Mouse (Mus musculus): ENCODE results near the gene Etv6. TPM values are rescaled to one million over a fixed set of nuclear protein-coding genes. Genes with fewer than 3 reads are reported as not detected.
A peak's percentile ranks its signal among the peaks of the same experiment; 100 is the strongest.

Gene Etv6
- polyA plus RNA-seq, 1 experiment from 2014 or later: 3.4 TPM

GRCm38 (mm10) chr6:134048965-134049364 lies 13.5 kb downstream of the Etv6 start:
- 90% methylated on average over 6 of the region's 6 CpGs for WGBS
- H3K27ac ChIP-seq (ENCODE audit: low read depth, low read length): no peak overlapping the region
- no peaks in the 10 kb centered on the region for H3K27me3 ChIP-seq (replicated peaks; ENCODE audit: control insufficient read depth, insufficient read depth, low read length)
- no peaks in the 10 kb centered on the region for H3K36me3 ChIP-seq (ENCODE audit: control insufficient read depth, insufficient read depth, low read length)
- H3K4me2 ChIP-seq (ENCODE audit: low read length): no peak overlapping the region
- peaks cover 6% of the 10 kb centered on the region for H3K4me1 ChIP-seq (ENCODE audit: control insufficient read depth, insufficient read depth, low read depth, low read length)
- H3K4me3 ChIP-seq (ENCODE audit: low read length): no peak overlapping the region
- no peaks in the 10 kb centered on the region for H3K9me3 ChIP-seq (ENCODE audit: control insufficient read depth, low read length)
- no peak for ATAC-seq
- no peak overlapping the region for H3K9ac ChIP-seq (ENCODE audit: low read depth, low read length)

GRCm38 (mm10) chr6:134050466-134050865 lies 15.0 kb downstream of the Etv6 start:
- Histone ChIP-seq H3K36me3 (ENCODE audit: control insufficient read depth, insufficient read depth, low read length) (no peaks in the 10 kb centered on the region), H3K9me3 (ENCODE audit: control insufficient read depth, low read length) (no peaks in the 10 kb centered on the region), H3K27me3 (replicated peaks; ENCODE audit: control insufficient read depth, insufficient read depth, low read length) (no peaks in the 10 kb centered on the region), H3K27ac (ENCODE audit: low read depth, low read length) (no peak overlapping the region), H3K9ac (ENCODE audit: low read depth, low read length) (no peak overlapping the region), H3K4me1 (ENCODE audit: control insufficient read depth, insufficient read depth, low read depth, low read length) (no peaks in the 10 kb centered on the region; the same call in none of the 2 replicates), H3K4me2 (ENCODE audit: low read length) (no peak overlapping the region), H3K4me3 (ENCODE audit: low read length) (no peak overlapping the region)
- ATAC-seq: no peak
- WGBS: 73% methylated on average over 8 of the region's 8 CpGs

- Histone ChIP-seq H3K27me3 (replicated peaks; ENCODE audit: control insufficient read depth, insufficient read depth, low read length) (no peaks in the 10 kb centered on the region), H3K9me3 (ENCODE audit: control insufficient read depth, low read length) (no peaks in the 10 kb centered on the region), H3K4me2 (ENCODE audit: low read length) (no peak overlapping the region), H3K4me3 (ENCODE audit: low read length) (no peak overlapping the region), H3K27ac (ENCODE audit: low read depth, low read length) (no peak overlapping the region), H3K4me1 (ENCODE audit: control insufficient read depth, insufficient read depth, low read depth, low read length) (no peaks in the 10 kb centered on the region; the same call in none of the 2 replicates), H3K9ac (ENCODE audit: low read depth, low read length) (no peak overlapping the region), H3K36me3 (ENCODE audit: control insufficient read depth, insufficient read depth, low read length) (no peaks in the 10 kb centered on the region)
- ATAC-seq: peak; percentile 46
- WGBS: 50% methylated on average over 7 of the region's 7 CpGs
Measured at GRCm38 (mm10) chr6:134051950-134052349, 16.4 kb downstream of the Etv6 start.

GRCm38 (mm10) chr6:134053146-134053545 lies 17.6 kb downstream of the Etv6 start:
- no peak overlapping the region for H3K9ac ChIP-seq (ENCODE audit: low read depth, low read length)
- no peak overlapping the region for H3K4me3 ChIP-seq (ENCODE audit: low read length)
- H3K4me2 ChIP-seq (ENCODE audit: low read length): no peak overlapping the region
- no peaks in the 10 kb centered on the region for H3K36me3 ChIP-seq (ENCODE audit: control insufficient read depth, insufficient read depth, low read length)
- H3K27me3 ChIP-seq (replicated peaks; ENCODE audit: control insufficient read depth, insufficient read depth, low read length): no peaks in the 10 kb centered on the region
- 92% methylated on average over 10 of the region's 10 CpGs for WGBS
- H3K4me1 ChIP-seq (ENCODE audit: control insufficient read depth, insufficient read depth, low read depth, low read length): no peaks in the 10 kb centered on the region; the same call in none of the 2 replicates
- H3K27ac ChIP-seq (ENCODE audit: low read depth, low read length): no peak overlapping the region
- no peak for ATAC-seq
- no peaks in the 10 kb centered on the region for H3K9me3 ChIP-seq (ENCODE audit: control insufficient read depth, low read length)

GRCm38 (mm10) chr6:134053566-134053965 lies 18.1 kb downstream of the Etv6 start:
- H3K4me2 ChIP-seq (ENCODE audit: low read length): no peak overlapping the region
- H3K27ac ChIP-seq (ENCODE audit: low read depth, low read length): no peak overlapping the region
- no peaks in the 10 kb centered on the region for H3K36me3 ChIP-seq (ENCODE audit: control insufficient read depth, insufficient read depth, low read length)
- WGBS: 78% methylated on average over 7 of the region's 7 CpGs
- no peaks in the 10 kb centered on the region for H3K27me3 ChIP-seq (replicated peaks; ENCODE audit: control insufficient read depth, insufficient read depth, low read length)
- no peak overlapping the region for H3K9ac ChIP-seq (ENCODE audit: low read depth, low read length)
- H3K4me1 ChIP-seq (ENCODE audit: control insufficient read depth, insufficient read depth, low read depth, low read length): no peaks in the 10 kb centered on the region; the same call in none of the 2 replicates
- no peaks in the 10 kb centered on the region for H3K9me3 ChIP-seq (ENCODE audit: control insufficient read depth, low read length)
- ATAC-seq: no peak
- no peak overlapping the region for H3K4me3 ChIP-seq (ENCODE audit: low read length)

GRCm38 (mm10) chr6:134055588-134055987 lies 20.1 kb downstream of the Etv6 start:
- no peak overlapping the region for H3K4me2 ChIP-seq (ENCODE audit: low read length)
- H3K36me3 ChIP-seq (ENCODE audit: control insufficient read depth, insufficient read depth, low read length): no peaks in the 10 kb centered on the region
- WGBS: 88% methylated on average over 7 of the region's 7 CpGs
- no peaks in the 10 kb centered on the region for H3K9me3 ChIP-seq (ENCODE audit: control insufficient read depth, low read length)
- H3K4me1 ChIP-seq (ENCODE audit: control insufficient read depth, insufficient read depth, low read depth, low read length): peaks cover 7% of the 10 kb centered on the region
- no peak overlapping the region for H3K4me3 ChIP-seq (ENCODE audit: low read length)
- ATAC-seq: no peak
- no peaks in the 10 kb centered on the region for H3K27me3 ChIP-seq (replicated peaks; ENCODE audit: control insufficient read depth, insufficient read depth, low read length)
- H3K9ac ChIP-seq (ENCODE audit: low read depth, low read length): no peak overlapping the region
- no peak overlapping the region for H3K27ac ChIP-seq (ENCODE audit: low read depth, low read length)

- peaks cover 7% of the 10 kb centered on the region for H3K4me1 ChIP-seq (ENCODE audit: control insufficient read depth, insufficient read depth, low read depth, low read length)
- ATAC-seq: no peak
- no peak overlapping the region for H3K27ac ChIP-seq (ENCODE audit: low read depth, low read length)
- H3K4me2 ChIP-seq (ENCODE audit: low read length): no peak overlapping the region
- WGBS: 62% methylated on average over 4 of the region's 4 CpGs
- no peaks in the 10 kb centered on the region for H3K36me3 ChIP-seq (ENCODE audit: control insufficient read depth, insufficient read depth, low read length)
- no peaks in the 10 kb centered on the region for H3K9me3 ChIP-seq (ENCODE audit: control insufficient read depth, low read length)
- no peak overlapping the region for H3K9ac ChIP-seq (ENCODE audit: low read depth, low read length)
- H3K4me3 ChIP-seq (ENCODE audit: low read length): no peak overlapping the region
- no peaks in the 10 kb centered on the region for H3K27me3 ChIP-seq (replicated peaks; ENCODE audit: control insufficient read depth, insufficient read depth, low read length)
Measured at GRCm38 (mm10) chr6:134058451-134058850, 23.0 kb downstream of the Etv6 start.

GRCm38 (mm10) chr6:134058886-134059551 lies 23.5 kb downstream of the Etv6 start:
- Histone ChIP-seq H3K9ac (ENCODE audit: low read depth, low read length) (0 out of 2 replicates have a peak overlapping the region, but pooled peaks have one; percentile 0), H3K9me3 (ENCODE audit: control insufficient read depth, low read length) (no peaks in the 10 kb centered on the region), H3K4me2 (ENCODE audit: low read length) (no peak overlapping the region), H3K4me3 (ENCODE audit: low read length) (no peak overlapping the region), H3K27me3 (replicated peaks; ENCODE audit: control insufficient read depth, insufficient read depth, low read length) (no peaks in the 10 kb centered on the region), H3K36me3 (ENCODE audit: control insufficient read depth, insufficient read depth, low read length) (no peaks in the 10 kb centered on the region), H3K4me1 (ENCODE audit: control insufficient read depth, insufficient read depth, low read depth, low read length) (peaks cover 7% of the 10 kb centered on the region), H3K27ac (ENCODE audit: low read depth, low read length) (0 out of 2 replicates have a peak overlapping the region, but pooled peaks have one; percentile 6)
- WGBS: 49% methylated on average over 10 of the region's 10 CpGs
- ATAC-seq: peak; percentile 66

- no peak overlapping the region for H3K9ac ChIP-seq (ENCODE audit: low read depth, low read length)
- H3K27ac ChIP-seq (ENCODE audit: low read depth, low read length): 0 out of 2 replicates have a peak overlapping the region, but pooled peaks have one; percentile 6
- ATAC-seq: peak; percentile 32
- H3K4me1 ChIP-seq (ENCODE audit: control insufficient read depth, insufficient read depth, low read depth, low read length): peaks cover 7% of the 10 kb centered on the region
- no peak overlapping the region for H3K4me2 ChIP-seq (ENCODE audit: low read length)
- H3K4me3 ChIP-seq (ENCODE audit: low read length): no peak overlapping the region
- no peaks in the 10 kb centered on the region for H3K9me3 ChIP-seq (ENCODE audit: control insufficient read depth, low read length)
- WGBS: 65% methylated on average over 10 of the region's 10 CpGs
- no peaks in the 10 kb centered on the region for H3K36me3 ChIP-seq (ENCODE audit: control insufficient read depth, insufficient read depth, low read length)
- H3K27me3 ChIP-seq (replicated peaks; ENCODE audit: control insufficient read depth, insufficient read depth, low read length): no peaks in the 10 kb centered on the region
Measured at GRCm38 (mm10) chr6:134059552-134059891, 24.0 kb downstream of the Etv6 start.
